Mouse (Mus musculus) heart, postnatal 4 days (tissue): ENCODE measurements at regions not wholly inside any gene's neighbourhood (a gene's known extent, or its start where the extent isn't known, plus 50 kb on each side); places are given as distances from the start of the nearest gene placed in this dataset.

Experiments
- DNase-seq: peaks from one replicate; pipeline ENCODE4 v3.0.0; 2021

DNA sequence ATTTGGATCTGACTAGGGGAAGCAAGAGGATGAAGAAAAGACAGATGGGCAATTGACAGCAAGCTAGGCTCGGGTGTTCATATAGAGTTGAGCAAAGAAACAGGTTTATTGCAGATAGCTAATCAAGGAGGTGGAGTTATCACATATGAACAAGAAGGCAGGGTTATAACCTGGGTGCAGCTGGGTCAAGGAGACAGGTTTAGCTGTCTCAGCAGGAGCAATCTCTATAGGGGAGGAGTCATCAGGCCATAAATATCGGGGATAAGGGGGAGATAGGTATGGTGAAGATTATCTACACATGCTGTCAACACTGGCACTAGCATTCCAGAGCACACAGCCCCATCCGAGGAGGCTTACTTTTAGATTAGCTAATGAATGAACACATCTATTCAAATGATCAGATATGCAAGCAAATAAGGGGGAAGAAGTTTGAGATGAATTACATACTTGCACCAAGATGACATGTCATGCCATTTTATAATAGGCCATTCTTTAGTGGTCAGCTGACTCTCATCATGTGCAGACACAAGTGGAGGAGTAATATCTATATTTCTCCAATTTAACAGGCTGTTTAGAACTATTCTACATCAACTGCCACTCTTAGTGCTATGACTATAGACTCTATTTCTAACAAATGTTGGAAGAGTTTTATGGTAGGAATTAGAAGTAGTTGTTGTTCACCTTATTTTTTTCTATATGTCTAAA lies 76.9 kb downstream of the Lhx9 start:
- DNase-seq = no peak

DNA sequence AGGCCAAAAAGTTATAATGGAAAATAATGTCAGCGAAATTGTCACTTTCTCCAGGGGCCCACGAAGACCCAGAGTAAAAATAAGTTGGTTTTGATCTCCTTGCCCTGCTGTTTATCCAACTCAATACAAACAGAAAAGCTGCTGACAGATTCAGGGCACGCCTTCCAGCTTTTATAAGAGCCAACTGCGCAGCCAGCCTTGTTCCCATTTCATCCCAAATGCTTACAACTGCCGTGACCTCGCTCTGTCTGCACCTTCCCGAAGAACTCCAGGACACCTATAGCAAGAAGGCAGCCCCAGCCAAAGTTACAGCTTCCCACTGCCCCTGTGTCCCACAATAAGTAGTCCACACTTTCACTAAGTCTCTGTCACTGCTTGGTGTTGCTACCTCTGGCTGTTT lies 85.5 kb downstream of the Lhx9 start:
- DNase-seq = no peak

DNA sequence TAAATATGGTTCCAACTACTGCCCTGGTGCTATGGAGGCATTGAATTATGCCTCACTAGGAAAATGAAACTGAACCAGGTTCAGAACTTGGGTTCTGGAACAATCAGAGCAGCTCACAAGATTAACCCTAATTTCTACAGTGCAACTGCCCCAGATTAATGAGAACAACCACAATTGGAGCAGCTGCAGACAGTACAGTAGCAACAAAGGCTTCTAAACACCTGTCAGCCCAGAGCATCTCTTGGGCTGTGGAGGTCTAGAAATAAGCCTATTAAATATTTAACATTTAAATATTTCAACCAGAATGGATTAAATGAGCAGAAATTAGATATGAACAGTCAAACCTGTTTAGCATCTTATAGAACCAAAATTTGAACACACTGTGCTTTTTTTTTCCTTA lies 90.6 kb downstream of the Lhx9 start:
- no peak for DNase-seq

DNA sequence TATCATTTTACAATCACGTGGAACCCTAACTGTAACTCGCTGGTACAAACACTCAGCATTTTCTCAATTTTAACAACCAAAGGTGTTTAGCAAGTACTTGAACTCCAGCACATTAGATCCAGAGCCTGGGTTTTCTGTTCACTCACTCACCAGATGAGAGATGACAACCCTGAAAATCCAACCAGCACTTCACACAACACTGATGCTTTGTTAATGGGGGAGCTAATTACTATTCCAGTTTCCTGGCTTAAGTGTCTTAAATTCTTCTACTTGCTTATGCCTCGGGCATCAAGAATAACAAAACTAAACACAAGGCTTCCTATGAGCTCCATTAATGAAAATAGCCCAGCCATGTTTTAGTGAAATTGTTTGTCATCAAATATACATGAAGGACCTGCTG lies 113.4 kb upstream of the Nek7 start:
- DNase-seq = no peak

GRCm38 (mm10) chr1:138731008-138731407 lies 111.1 kb upstream of the Nek7 start:
- no peak for DNase-seq

DNA sequence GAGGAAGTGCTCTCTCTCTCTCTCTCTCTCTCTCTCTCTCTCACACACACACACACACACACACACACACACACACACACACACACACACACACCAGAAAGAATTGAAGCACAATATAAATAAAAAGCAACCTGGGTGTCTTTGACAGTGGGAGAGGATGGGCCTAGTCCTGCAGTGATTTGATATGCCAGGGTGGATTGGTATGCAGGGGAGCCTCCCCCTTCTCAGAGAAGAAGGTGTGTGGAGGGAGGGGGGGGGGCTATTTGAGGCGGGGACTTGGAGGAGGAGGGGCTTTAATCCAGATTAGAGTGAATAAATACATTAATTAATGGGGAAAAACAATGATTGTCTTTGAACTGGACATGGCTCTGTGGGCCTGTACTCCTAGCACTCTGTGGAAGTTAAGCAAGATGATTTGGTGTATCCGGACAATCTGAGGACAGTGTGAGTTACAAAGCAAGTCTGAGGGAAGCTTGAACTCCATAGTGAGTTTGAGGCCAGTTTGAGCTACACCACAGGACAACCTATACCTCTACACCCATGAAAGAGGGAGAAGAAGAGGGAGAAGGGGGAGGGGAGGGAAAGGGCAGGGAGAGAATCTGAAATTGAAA lies 109.3 kb upstream of the Nek7 start:
- DNase-seq = no peak

DNA sequence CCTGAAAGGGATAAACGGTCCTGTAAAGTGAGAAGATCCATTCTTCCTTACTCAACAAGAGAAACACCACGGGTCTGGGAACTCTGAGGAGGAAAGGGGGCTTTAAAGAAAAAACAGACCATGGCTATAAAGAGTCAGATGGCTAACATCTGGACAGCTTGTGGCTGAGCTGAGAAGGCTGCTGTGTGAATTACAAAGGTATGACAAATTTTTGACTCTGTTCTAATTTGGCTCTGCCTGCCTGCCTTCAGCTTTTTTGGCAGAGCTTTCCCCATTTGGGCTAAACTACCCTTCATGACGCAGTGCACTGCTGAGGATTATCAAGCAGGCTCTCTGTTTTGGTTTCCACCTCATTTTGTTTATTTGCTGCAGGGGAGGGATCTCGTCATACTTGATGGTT lies 100.8 kb upstream of the Nek7 start:
- peak; percentile 8 for DNase-seq

DNA sequence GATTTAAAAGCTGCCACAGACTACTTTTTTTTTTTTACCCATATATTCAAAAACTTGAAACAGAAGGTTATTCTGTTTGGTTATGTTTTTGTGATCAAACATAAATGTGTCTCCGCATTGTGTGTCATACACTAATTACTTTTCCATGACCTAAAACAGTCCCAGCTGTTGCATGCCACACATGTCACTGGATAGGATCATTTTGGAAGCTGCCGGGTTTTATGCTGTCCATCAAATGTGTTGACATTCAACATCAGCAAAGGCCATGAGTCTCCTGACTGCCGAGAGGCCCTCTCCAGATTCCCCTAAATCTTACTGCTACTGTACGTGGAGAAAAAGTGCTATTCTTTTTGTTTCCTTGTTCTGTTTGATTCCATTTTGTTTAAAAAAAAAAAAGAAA lies 99.4 kb upstream of the Nek7 start:
- DNase-seq = no peak

- DNase-seq = no peak
Measured at GRCm38 (mm10) chr1:138716991-138717390, 97.0 kb upstream of the Nek7 start.

DNA sequence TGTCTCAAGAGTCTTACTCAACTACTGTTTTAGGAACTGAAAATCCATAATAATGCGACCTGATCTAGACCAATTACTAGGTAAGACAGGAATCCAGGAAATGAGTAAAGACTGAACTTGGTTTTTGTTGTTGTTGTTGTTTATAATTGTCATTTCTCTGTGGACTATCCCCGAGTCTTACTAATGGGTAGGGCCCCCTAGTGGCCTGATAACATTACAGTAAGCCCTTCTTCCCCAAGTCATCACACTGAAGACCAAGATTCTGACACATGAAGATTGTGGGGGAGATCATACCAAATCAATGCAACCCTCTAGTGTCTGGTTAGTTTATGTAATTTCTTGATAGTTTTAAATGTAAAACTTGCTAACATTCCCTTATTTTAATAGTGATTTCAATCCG lies 95.2 kb upstream of the Nek7 start:
- no peak for DNase-seq

DNA sequence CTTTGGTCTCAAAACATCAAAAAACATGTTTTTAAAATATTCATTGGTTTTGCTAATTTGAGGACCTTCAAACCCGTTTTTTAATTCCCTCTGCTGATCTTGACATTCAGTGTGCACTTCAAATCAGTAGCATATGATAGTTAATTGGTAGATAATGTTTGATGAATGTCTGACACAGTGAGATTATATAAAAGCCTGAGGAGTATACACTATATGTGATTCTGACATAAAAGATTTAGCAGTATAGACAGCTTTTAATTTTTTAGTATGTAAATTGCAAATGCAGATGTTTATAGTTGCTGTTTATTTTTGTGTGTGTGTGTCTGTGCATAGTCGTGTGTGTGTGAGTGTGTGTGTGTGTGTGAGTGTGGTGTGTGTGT lies 89.3 kb upstream of the Nek7 start:
- no peak for DNase-seq

GRCm38 (mm10) chr1:138708507-138709228 lies 88.7 kb upstream of the Nek7 start:
- DNase-seq = no peak

- DNase-seq = no peak
Measured at GRCm38 (mm10) chr1:138707913-138708312, 88.0 kb upstream of the Nek7 start.

DNA sequence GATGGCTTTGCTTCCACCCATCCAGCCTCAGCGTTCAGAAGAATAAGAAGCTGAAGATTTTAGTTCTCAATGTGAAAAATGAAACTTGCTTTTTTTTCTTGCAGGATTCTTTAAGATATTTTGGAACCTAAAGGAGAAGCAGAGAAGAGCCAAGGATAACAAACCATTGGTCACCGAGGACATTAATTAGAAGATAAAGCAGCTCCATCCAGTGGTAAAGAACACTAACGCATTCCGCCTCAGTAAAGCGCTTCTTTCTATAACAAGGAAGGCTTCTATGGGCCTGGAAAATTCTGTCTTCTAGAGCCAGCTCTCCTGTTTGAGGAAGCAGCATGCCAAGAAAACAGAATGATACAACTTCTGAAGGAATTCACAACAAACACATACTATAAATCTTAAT lies 83.3 kb upstream of the Nek7 start:
- no peak for DNase-seq

- no peak for DNase-seq
Measured at GRCm38 (mm10) chr1:138689234-138689633, 69.3 kb upstream of the Nek7 start.

- peak; percentile 31 for DNase-seq
Measured at GRCm38 (mm10) chr1:138686746-138687145, 66.8 kb upstream of the Nek7 start.

GRCm38 (mm10) chr1:138683711-138684110 lies 63.8 kb upstream of the Nek7 start:
- DNase-seq = no peak

- DNase-seq = no peak
Measured at GRCm38 (mm10) chr1:138681970-138682369, 62.0 kb upstream of the Nek7 start.

- DNase-seq = no peak
Measured at GRCm38 (mm10) chr1:138674199-138674598, 54.3 kb upstream of the Nek7 start.
